ENCODE assay signal across 18 mouse cellular contexts in genomic region chr8:92174106-92174505, GRCm38 (mm10).
"Had no signal": no experiment of that assay in that cellular context is flagged by ENCODE, and none has a peak within 500 bp of the region (broad histone marks: within the 10 kb centered on the region; RNA-seq: fewer than 3 reads in every experiment).

No protein-coding gene starts in this region.

- H3K27me3 ChIP-seq: liver, embryonic 15.5 days; lung, embryonic 15.5 days had no signal

- H3K36me3 ChIP-seq: liver, embryonic 15.5 days; lung, embryonic 15.5 days; midbrain, embryonic 10.5 days; midbrain, embryonic 13.5 days; neural tube, embryonic 12.5 days had no signal

- H3K4me2 ChIP-seq: liver, embryonic 15.5 days; lung, embryonic 15.5 days; midbrain, embryonic 13.5 days; neural tube, embryonic 12.5 days had no signal

- ATAC-seq: liver, postnatal 0 days; lung, postnatal 0 days; midbrain, embryonic 13.5 days; midbrain, embryonic 16.5 days had no signal

- H3K9me3 ChIP-seq: liver, embryonic 15.5 days; lung, embryonic 15.5 days; midbrain, embryonic 10.5 days; midbrain, embryonic 13.5 days; neural tube, embryonic 12.5 days had no signal

- H3K4me1 ChIP-seq: liver, embryonic 15.5 days; lung, embryonic 15.5 days; midbrain, embryonic 13.5 days had no signal

- H3K27ac ChIP-seq: liver, embryonic 15.5 days; lung, embryonic 15.5 days; midbrain, embryonic 10.5 days; midbrain, embryonic 13.5 days; neural tube, embryonic 12.5 days had no signal

- DNase-seq: liver, postnatal 0 days; lung, adult 2 months; lung, postnatal 14 days; lung, postnatal 4 days; right cerebral cortex, adult 18-20 months; right cerebral cortex, postnatal 25 days; right cerebral cortex, postnatal 4 days; spleen, adult 18-20 months; thymus, adult 18-20 months; thymus, postnatal 14 days; thymus, postnatal 36 days had no signal

- H3K4me3 ChIP-seq: liver, embryonic 15.5 days; lung, embryonic 15.5 days; midbrain, embryonic 10.5 days; midbrain, embryonic 13.5 days; neural tube, embryonic 12.5 days had no signal

- H3K9ac ChIP-seq: liver, embryonic 15.5 days; liver, postnatal 0 days; lung, embryonic 15.5 days; midbrain, embryonic 13.5 days; neural tube, embryonic 12.5 days had no signal
